Mouse (Mus musculus) gastrocnemius, adult 18-20 months (tissue): ENCODE measurements around the gene Rita1. TPM values are rescaled to one million over a fixed set of nuclear protein-coding genes. Genes with fewer than 3 reads are reported as not detected.

Experiments
- DNase-seq: peaks from one replicate; pipeline ENCODE4 v3.0.0; 2021; ENCODE audit warnings: low spot score
- total RNA-seq, 2 experiments: library from RNA; stranded (reverse); gene quantifications; 2 replicates each; pipeline ENCODE4 v1.2.3; 2021

Gene Rita1
- total RNA-seq, 2 experiments from 2014 or later: 7.0 to 7.5 TPM

GRCm38 (mm10) chr5:120602210-120602609 is 10.2 kb downstream of the Rita1 start:
- no peak for DNase-seq

GRCm38 (mm10) chr5:120600946-120601668 is 11.3 kb downstream of the Rita1 start:
- DNase-seq: no peak

GRCm38 (mm10) chr5:120599625-120600024 is 12.8 kb downstream of the Rita1 start:
- DNase-seq: no peak

GRCm38 (mm10) chr5:120594485-120594884 is 17.9 kb downstream of the Rita1 start:
- DNase-seq: no peak

GRCm38 (mm10) chr5:120592141-120592540 is 20.2 kb downstream of the Rita1 start:
- DNase-seq: no peak

- no peak for DNase-seq
These were observed 21.9 kb downstream of the Rita1 start for GRCm38 (mm10) chr5:120590356-120591010.

- DNase-seq: peak; percentile 99
These were observed 23.8 kb downstream of the Rita1 start, which contains the start of the genes Tpcn1 and Iqcd for GRCm38 (mm10) chr5:120588569-120589094. Tpcn1 (minus strand) TSS chr5:120588673. Iqcd (plus strand) TSS chr5:120589016.

- no peak for DNase-seq
These were observed 24.3 kb downstream of the Rita1 start for GRCm38 (mm10) chr5:120587940-120588568.

- peak; percentile 48 for DNase-seq
These were observed 24.8 kb downstream of the Rita1 start for GRCm38 (mm10) chr5:120587616-120587926.

- peak; percentile 32 for DNase-seq
These were observed 25.4 kb downstream of the Rita1 start for GRCm38 (mm10) chr5:120586741-120587615.

GRCm38 (mm10) chr5:120584968-120585367 is 27.4 kb downstream of the Rita1 start:
- no peak for DNase-seq

- no peak for DNase-seq
These were observed 28.9 kb downstream of the Rita1 start for GRCm38 (mm10) chr5:120583511-120583910.

- no peak for DNase-seq
These were observed 30.4 kb downstream of the Rita1 start for GRCm38 (mm10) chr5:120582002-120582401.

GRCm38 (mm10) chr5:120579898-120580626 is 32.3 kb downstream of the Rita1 start:
- DNase-seq: no peak

- DNase-seq: peak; percentile 91
These were observed 33.0 kb downstream of the Rita1 start for GRCm38 (mm10) chr5:120579211-120579897.

GRCm38 (mm10) chr5:120578504-120579081 is 33.8 kb downstream of the Rita1 start:
- DNase-seq: peak; percentile 64

- no peak for DNase-seq
These were observed 34.4 kb downstream of the Rita1 start for GRCm38 (mm10) chr5:120577935-120578441.

GRCm38 (mm10) chr5:120576781-120577301 is 35.5 kb downstream of the Rita1 start:
- no peak for DNase-seq

- no peak for DNase-seq
These were observed 37.8 kb downstream of the Rita1 start for GRCm38 (mm10) chr5:120574469-120575063.
